ENCODE assay signal across 8 mouse cellular contexts in genomic region chr11:17284055-17284454, GRCm38 (mm10). TPM values are rescaled to one million over a fixed set of nuclear protein-coding genes. Genes with fewer than 3 reads are reported as not detected.
DNase-seq lines count a peak whose midpoint lies in the region; ATAC-seq and TF ChIP-seq lines count a peak whose summit lies in the region.

No protein-coding gene starts in this region.

- no peaks in the 10 kb centered on the region for H3K9me3 ChIP-seq in kidney, postnatal 0 days (replicated peaks; ENCODE audit: low read length)
- no peaks in the 10 kb centered on the region for H3K9me3 ChIP-seq in kidney, embryonic 14.5 days (ENCODE audit: control insufficient read depth, low read length)
- no peaks in the 10 kb centered on the region for H3K9me3 ChIP-seq in ES-E14 (ENCODE audit: control insufficient read depth, insufficient read depth, low read depth, low read length)

- no peak overlapping the region for H3K9ac ChIP-seq in kidney, postnatal 0 days (ENCODE audit: low read depth, low read length)
- no peak overlapping the region for H3K9ac ChIP-seq in kidney, embryonic 14.5 days (ENCODE audit: low read depth, low read length)
- H3K9ac ChIP-seq in ES-E14 (ENCODE audit: insufficient read depth, low read depth, low read length, poor library complexity, severe bottlenecking) = no peak overlapping the region

- in situ Hi-C loops in ES-E14 (cut with MboI; ENCODE audit: low sequenced_read_pairs in 2 of 2, unreplicated experiment in 2 of 2) = no loop called here

- H3K4me2 ChIP-seq in kidney, postnatal 0 days (ENCODE audit: low read length) = no peak overlapping the region
- no peak overlapping the region for H3K4me2 ChIP-seq in kidney, embryonic 14.5 days (replicated peaks; ENCODE audit: low read depth, low read length)

- 0 out of 2 replicates have a peak, but pooled peaks have one; percentile 35 for TF ChIP-seq CTCF in kidney, postnatal 0 days (IDR thresholded peaks at IDR 0.05; ENCODE audit: low read depth)
- peak; percentile 93 for TF ChIP-seq CTCF in testis, adult 2 months (IDR thresholded peaks at IDR 0.05; ENCODE audit: control insufficient read depth, insufficient read depth, insufficient replicate concordance, low read depth, low read length)

- no peak for ATAC-seq in kidney, postnatal 0 days (replicated peaks; ENCODE audit: low FRiP score, low read depth)
- no peak for ATAC-seq in kidney, embryonic 14.5 days (ENCODE audit: low FRiP score, low TSS enrichment)
- ATAC-seq in erythroid progenitor cell, adult 5-6 weeks (replicated peaks; ENCODE audit: low FRiP score, poor library complexity, severe bottlenecking) = peak; percentile 70; the same call in 1 of the 2 replicates

- WGBS in kidney, postnatal 0 days = 75% methylated on average over 10 of the region's 10 CpGs
- 71% methylated on average over 10 of the region's 10 CpGs for WGBS in kidney, embryonic 14.5 days

- H3K27ac ChIP-seq in kidney, postnatal 0 days = no peak overlapping the region
- H3K27ac ChIP-seq in kidney, embryonic 14.5 days (ENCODE audit: low read depth, low read length) = no peak overlapping the region
- no peak overlapping the region for H3K27ac ChIP-seq in ES-E14 (ENCODE audit: insufficient read depth, low read depth, low read length, poor library complexity, severe bottlenecking)
- H3K27ac ChIP-seq in testis, adult 2 months (ENCODE audit: control insufficient read depth, insufficient read depth, low read depth, low read length) = no peak overlapping the region

- H3K4me1 ChIP-seq in kidney, postnatal 0 days (replicated peaks; ENCODE audit: insufficient read depth, low read length) = no peaks in the 10 kb centered on the region
- H3K4me1 ChIP-seq in kidney, embryonic 14.5 days (ENCODE audit: control insufficient read depth, insufficient read depth, low read length) = no peaks in the 10 kb centered on the region
- no peaks in the 10 kb centered on the region for H3K4me1 ChIP-seq in ES-E14 (ENCODE audit: control insufficient read depth in 2 of 2, insufficient read depth in 2 of 2, low read length in 2 of 2, poor library complexity in 1 of 2)
- peaks cover 2% of the 10 kb centered on the region; the same call in 1 of the 2 replicates for H3K4me1 ChIP-seq in testis, adult 2 months (ENCODE audit: control insufficient read depth, insufficient read depth, low read length)

- no peak overlapping the region for H3K4me3 ChIP-seq in kidney, postnatal 0 days (replicated peaks; ENCODE audit: low read depth, low read length)
- no peak overlapping the region for H3K4me3 ChIP-seq in kidney, embryonic 14.5 days (ENCODE audit: low read length)
- no peak overlapping the region for H3K4me3 ChIP-seq in ES-E14 (ENCODE audit: insufficient read depth in 1 of 2, low read depth in 1 of 2, low read length in 2 of 2, poor library complexity in 1 of 2, severe bottlenecking in 1 of 2)
- H3K4me3 ChIP-seq in testis, adult 2 months (ENCODE audit: control insufficient read depth, low read depth, low read length) = no peak overlapping the region

- no peak for DNase-seq in kidney, postnatal 0 days (ENCODE audit: low spot score)
- peak; percentile 24 for DNase-seq in ES-E14 (ENCODE audit: low read depth, low spot score)
- DNase-seq in left cerebral cortex, postnatal 36 days (ENCODE audit: low spot score in 2 of 2) = no peak
- no peak for DNase-seq in left cerebral cortex, postnatal 14 days (ENCODE audit: low spot score in 2 of 2)
- no peak for DNase-seq in cerebellum, adult 11 months

- no peaks in the 10 kb centered on the region for H3K36me3 ChIP-seq in kidney, postnatal 0 days (ENCODE audit: insufficient read depth, low read length)
- no peaks in the 10 kb centered on the region for H3K36me3 ChIP-seq in kidney, embryonic 14.5 days (ENCODE audit: control insufficient read depth, insufficient read depth, low read length)
- H3K36me3 ChIP-seq in ES-E14 (ENCODE audit: control insufficient read depth, insufficient read depth, low read length, poor library complexity, severe bottlenecking) = no peaks in the 10 kb centered on the region
- H3K36me3 ChIP-seq in testis, adult 2 months (ENCODE audit: control insufficient read depth, insufficient read depth, low read length) = no peaks in the 10 kb centered on the region

- intact Hi-C loops in left cerebral cortex, postnatal 36 days (cut with DNase I) = loop anchor here (10.0 kb wide), 1 partner anchor 1741 kb away; no protein-coding TSS in a partner anchor
- intact Hi-C loops in left cerebral cortex, postnatal 14 days (cut with DNase I) = loop anchor here (10.0 kb wide), 2 partner anchors 181 to 1591 kb away; no protein-coding TSS in a partner anchor

- H3K27me3 ChIP-seq in kidney, postnatal 0 days (ENCODE audit: insufficient read depth, low read length) = no peaks in the 10 kb centered on the region
- H3K27me3 ChIP-seq in kidney, embryonic 14.5 days (ENCODE audit: control insufficient read depth, insufficient read depth, low read length) = no peaks in the 10 kb centered on the region
- H3K27me3 ChIP-seq in testis, adult 2 months (ENCODE audit: control insufficient read depth, insufficient read depth, low read length) = no peaks in the 10 kb centered on the region

- TF ChIP-seq POLR2A in testis, adult 2 months (IDR thresholded peaks at IDR 0.05; ENCODE audit: control insufficient read depth, low read depth, low read length) = no peak

TF ChIP-seq in ES-E14, 5 proteins besides CTCF, POLR2A, EP300 and RAD21:
- peak; percentile 11; the same call in 1 of the 2 replicates for TF ChIP-seq ZC3H11A (IDR thresholded peaks at IDR 0.05; ENCODE audit: borderline replicate concordance, low read depth, low read length)
- TF ChIP-seq ZNF384 (IDR thresholded peaks at IDR 0.05; ENCODE audit: low read depth, low read length) = no peak
TF ChIP-seq in ES-E14: peak in this region for 1.

RNA-seq across cellular contexts. Expression of gene C1d, which starts 26.7 kb away (rescaled TPM):
- polyA plus RNA-seq in kidney, postnatal 0 days (2015; fragmentation: Nextera tagmentation; extraction: Ambion mirVana) = 115 and 118 TPM in 2 replicates
- polyA plus RNA-seq in kidney, embryonic 14.5 days (2014; fragmentation: Nextera tagmentation; extraction: Ambion mirVana) = 102 and 146 TPM in 2 replicates
- 35.5 and 48.5 TPM in 2 replicates for total RNA-seq in ES-E14 (2012; rRNA removed)
- total RNA-seq in erythroid progenitor cell, adult 5-6 weeks (2015; ENCODE audit: low replicate concordance) = 18.9 and 25.2 TPM in 2 replicates
- 21.1 and 44.2 TPM in 2 replicates for total RNA-seq in erythroid progenitor cell, adult 5-6 weeks (2017; ENCODE audit: low replicate concordance)
- 11.8 and 12.4 TPM in 2 replicates for polyA plus RNA-seq in testis, adult 2 months (2012; rRNA removed)
- 10 to 100 TPM; 36.6 to 39.8 TPM for total RNA-seq in left cerebral cortex, postnatal 36 days (2021)
- total RNA-seq in left cerebral cortex, postnatal 14 days (2021) = 10 to 100 TPM; 46.7 to 57.0 TPM
